Mouse (Mus musculus) CH12.LX (cell line): ENCODE measurements around the gene Pdzd9. TPM values are rescaled to one million over a fixed set of nuclear protein-coding genes. Genes with fewer than 3 reads are reported as not detected.

Experiments
- DNase-seq: peaks from one replicate; pipeline ENCODE4 v3.0.0-alpha.2; 2013; ENCODE audit errors: extremely low read depth
- H3K27ac ChIP-seq: 2 replicates; pipeline ENCODE4 v1.5.1; 2012; ENCODE audit warnings: low read depth, mild to moderate bottlenecking, control low read depth, moderate library complexity; ENCODE audit not compliant: insufficient read depth
- H3K27me3 ChIP-seq: replicated peaks from 2 replicates; pipeline ENCODE3; 2012; ENCODE audit warnings: inconsistent platforms
- H3K36me3 ChIP-seq, 2 experiments: replicated peaks in 1 of 2; 2 replicates each; pipeline versions ENCODE3 to v1.6.1; 2012; ENCODE audit warnings: inconsistent platforms in 1 of 2, low read length in 1 of 2, mild to moderate bottlenecking in 1 of 2, mixed read lengths in 1 of 2, moderate library complexity in 1 of 2; ENCODE audit not compliant: control insufficient read depth in 1 of 2, insufficient read depth in 1 of 2
- H3K4me1 ChIP-seq, 2 experiments: 2 replicates each; pipeline ENCODE4 v1.6.1; 2012; ENCODE audit warnings: inconsistent platforms in 1 of 2, moderate library complexity in 1 of 2; ENCODE audit not compliant: insufficient read depth in 2 of 2, control insufficient read depth in 1 of 2
- H3K4me2 ChIP-seq: 2 replicates; pipeline ENCODE4 v1.6.1; 2012; ENCODE audit warnings: low read depth, mild to moderate bottlenecking, control low read depth; ENCODE audit not compliant: poor library complexity, insufficient read depth, severe bottlenecking
- H3K4me3 ChIP-seq, 3 experiments: fragments of 150-350 bp in 1 of 3; sonication (generic) in 1 of 3; replicated peaks in 1 of 3; 2 replicates each; pipeline versions ENCODE3 to v1.5.1; 2011 to 2012; ENCODE audit warnings: low read depth in 2 of 3, low read length in 2 of 3, mild to moderate bottlenecking in 2 of 3, moderate library complexity in 2 of 3, control low read depth in 1 of 3, improper control_type of control experiment in 1 of 3, inconsistent platforms in 1 of 3, mixed read lengths in 1 of 3; ENCODE audit not compliant: poor library complexity in 1 of 3
- H3K79me2 ChIP-seq: replicated peaks from 2 replicates; pipeline ENCODE4 v1.6.1; 2012; ENCODE audit warnings: mild to moderate bottlenecking, moderate library complexity; ENCODE audit not compliant: control insufficient read depth, poor library complexity, insufficient read depth, severe bottlenecking; ENCODE audit errors: extremely low read depth
- H3K9ac ChIP-seq: 2 replicates; pipeline ENCODE4 v1.6.1; 2012; ENCODE audit warnings: low read depth, mild to moderate bottlenecking, control low read depth, moderate library complexity; ENCODE audit not compliant: insufficient read depth
- H3K9me3 ChIP-seq: replicated peaks from 2 replicates; pipeline ENCODE3; 2012; ENCODE audit warnings: low read length, inconsistent platforms, mixed read lengths
- BHLHE40 ChIP-seq: IDR thresholded peaks from 2 replicates; pipeline ENCODE4 v1.6.1; 2011; ENCODE audit warnings: mild to moderate bottlenecking, low read depth, low read length, improper control_type of control experiment
- CHD1 ChIP-seq: IDR thresholded peaks from 2 replicates; pipeline ENCODE4 v1.6.1; 2012; ENCODE audit warnings: low read depth, low read length, improper control_type of control experiment, inconsistent platforms
- CHD2 ChIP-seq: IDR thresholded peaks from 2 replicates; pipeline ENCODE4 v1.6.1; 2011; ENCODE audit warnings: low read length, improper control_type of control experiment
- E2F4 ChIP-seq: IDR thresholded peaks from 2 replicates; pipeline ENCODE4 v1.6.1; 2011; ENCODE audit warnings: low read depth, low read length, improper control_type of control experiment; ENCODE audit not compliant: insufficient replicate concordance
- EP300 ChIP-seq: IDR thresholded peaks from 2 replicates; pipeline ENCODE4 v1.6.1; 2011; ENCODE audit warnings: low read length, improper control_type of control experiment
- ETS1 ChIP-seq: conservative IDR thresholded peaks from 2 replicates; pipeline ENCODE4 v1.6.1; 2012; ENCODE audit warnings: low read depth, mild to moderate bottlenecking, inconsistent platforms, low read length, improper control_type of control experiment, moderate library complexity
- GABPA ChIP-seq: IDR thresholded peaks from 2 replicates; pipeline ENCODE4 v1.6.1; 2012; ENCODE audit warnings: low read depth, low read length, improper control_type of control experiment, inconsistent platforms; ENCODE audit not compliant: insufficient replicate concordance
- HCFC1 ChIP-seq: IDR thresholded peaks from 2 replicates; pipeline ENCODE4 v1.6.1; 2012; ENCODE audit warnings: low read depth, mild to moderate bottlenecking, inconsistent platforms, low read length, improper control_type of control experiment
- IRF4 ChIP-seq: IDR thresholded peaks from 2 replicates; pipeline ENCODE4 v1.6.1; 2014; ENCODE audit warnings: low read depth, mild to moderate bottlenecking, inconsistent platforms, low read length, improper control_type of control experiment
- KAT2A ChIP-seq: IDR thresholded peaks from 2 replicates; pipeline ENCODE4 v1.6.1; 2012; ENCODE audit warnings: low read length, improper control_type of control experiment, inconsistent platforms; ENCODE audit not compliant: insufficient replicate concordance
- MAX ChIP-seq: IDR thresholded peaks from 2 replicates; pipeline ENCODE4 v1.6.1; 2011; ENCODE audit warnings: low read length, improper control_type of control experiment
- MAZ ChIP-seq: IDR thresholded peaks from 2 replicates; pipeline ENCODE4 v1.6.1; 2012; ENCODE audit warnings: low read depth, mild to moderate bottlenecking, inconsistent platforms, low read length, improper control_type of control experiment, moderate library complexity
- MEF2A ChIP-seq: IDR thresholded peaks from 2 replicates; pipeline ENCODE4 v1.6.1; 2014; ENCODE audit warnings: low read depth, mild to moderate bottlenecking, inconsistent platforms, low read length, improper control_type of control experiment, borderline replicate concordance
- MYC ChIP-seq: IDR thresholded peaks from 2 replicates; pipeline ENCODE4 v1.6.1; 2011; ENCODE audit warnings: low read depth, mild to moderate bottlenecking, improper control_type of control experiment, low read length
- NELFE ChIP-seq: IDR thresholded peaks from 2 replicates; pipeline ENCODE4 v1.6.1; 2011; ENCODE audit warnings: low read depth, low read length, improper control_type of control experiment
- NRF1 ChIP-seq: IDR thresholded peaks from 2 replicates; pipeline ENCODE4 v1.6.1; 2014; ENCODE audit warnings: low read depth, mild to moderate bottlenecking, inconsistent platforms, low read length, improper control_type of control experiment, moderate library complexity
- POLR2A ChIP-seq: IDR thresholded peaks from 2 replicates; pipeline ENCODE4 v1.6.1; 2011; ENCODE audit warnings: low read depth, mild to moderate bottlenecking, improper control_type of control experiment, low read length
- POLR2AphosphoS2 ChIP-seq: IDR thresholded peaks from 2 replicates; pipeline ENCODE4 v1.6.1; 2011; ENCODE audit warnings: low read depth, low read length, improper control_type of control experiment
- SMC3 ChIP-seq: IDR thresholded peaks from 2 replicates; pipeline ENCODE4 v1.6.1; 2011; ENCODE audit warnings: low read depth, low read length, improper control_type of control experiment
- TBP ChIP-seq: conservative IDR thresholded peaks from 2 replicates; pipeline ENCODE4 v1.6.1; 2011; ENCODE audit warnings: low read depth, low read length, improper control_type of control experiment
- TCF12 ChIP-seq: IDR thresholded peaks from 2 replicates; pipeline ENCODE4 v1.6.1; 2014; ENCODE audit warnings: low read depth, mild to moderate bottlenecking, inconsistent platforms, low read length, improper control_type of control experiment
- UBTF ChIP-seq: IDR thresholded peaks from 2 replicates; pipeline ENCODE4 v1.6.1; 2012; ENCODE audit warnings: low read depth, mild to moderate bottlenecking, inconsistent platforms, low read length, improper control_type of control experiment, moderate library complexity
- USF1 ChIP-seq: IDR thresholded peaks from 2 replicates; pipeline ENCODE4 v1.6.1; 2014; ENCODE audit warnings: low read depth, mild to moderate bottlenecking, inconsistent platforms, low read length, improper control_type of control experiment
- ZC3H11A ChIP-seq: IDR thresholded peaks from 2 replicates; pipeline ENCODE4 v1.6.1; 2012; ENCODE audit warnings: low read depth, mild to moderate bottlenecking, inconsistent platforms, low read length, improper control_type of control experiment
- ZNF384 ChIP-seq: IDR thresholded peaks from 2 replicates; pipeline ENCODE4 v1.6.1; 2012; ENCODE audit warnings: low read depth, low read length, improper control_type of control experiment, inconsistent platforms
- dilution Hi-C: fragments of 300-500 bp; cut with MboI; formaldehyde crosslinking; loops from 2 replicates; pipeline ENCODE4 v1.14.3; 2020; ENCODE audit warnings: low sequenced_read_pairs; ENCODE audit not compliant: extremely low pct_unique_long_range_greater_than_20kb, extremely low pct_ligation_motif_present
- in situ Hi-C: fragments of 300-500 bp; cut with MboI; formaldehyde crosslinking; loops from 3 replicates; pipeline ENCODE4 v1.14.3; 2019; ENCODE audit warnings: low sequenced_read_pairs, low pct_ligation_motif_present, low pct_unique_long_range_greater_than_20kb, mixed read lengths
- polyA plus RNA-seq: library from polyadenylated mRNA; unstranded; fragments of >175 nt; gene quantifications from 2 replicates; pipeline ENCODE4 v1.2.1, GENCODE M21; 2012; ENCODE audit warnings: low read depth; ENCODE audit not compliant: insufficient read length
- total RNA-seq, 2 experiments: library from RNA; depleted of rRNA; stranded (reverse); fragments of 300-350 nt in 1 of 2; fragments of >200 nt in 1 of 2; gene quantifications; 2 replicates each; pipeline ENCODE4 v1.2.3; 2012 to 2014

The Pdzd9 gene
- total and polyA plus RNA-seq, 3 experiments: 0.39 to 0.51 TPM; not detected in 1

DNA sequence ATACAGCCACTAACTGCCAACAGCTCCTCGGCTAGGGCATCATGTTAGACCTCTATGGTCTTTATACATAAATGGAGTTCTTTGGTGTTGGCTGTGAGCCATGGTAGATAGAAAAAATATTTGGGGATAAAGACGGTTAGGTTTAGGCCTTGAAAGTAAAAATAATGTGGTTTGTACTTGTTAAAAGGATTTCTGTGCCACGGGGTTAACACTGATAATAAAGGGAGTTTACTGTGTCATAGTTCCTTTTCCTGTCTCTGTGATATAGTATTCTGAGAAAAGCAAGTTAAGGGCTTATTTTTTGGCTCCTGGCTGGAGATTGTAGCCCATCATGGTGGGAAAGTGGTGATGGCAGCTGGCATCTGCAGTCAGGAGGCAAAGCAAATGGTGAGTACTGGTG is 33.7 kb upstream of the Pdzd9 start:
- Histone ChIP-seq H3K36me3 (peaks cover 0 to 11% of the 10 kb centered on the region in 2 experiments), H3K4me3 (no peak overlapping the region), H3K4me2 (no peak overlapping the region), H3K27me3 (no peaks in the 10 kb centered on the region), H3K27ac (no peak overlapping the region), H3K4me1 (peaks cover 0 to 16% of the 10 kb centered on the region in 2 experiments; a peak in 1 of 4 replicates), H3K9me3 (no peaks in the 10 kb centered on the region), H3K79me2 (no peaks in the 10 kb centered on the region; the same call in none of the 2 replicates), H3K9ac (no peak overlapping the region)
- dilution Hi-C loops (no loop called here), in situ Hi-C loops (no loop called here)
- DNase-seq: no peak
- TF ChIP-seq SMC3 (no peak), MEF2A (no peak), E2F4 (no peak), ZNF384 (no peak), BHLHE40 (no peak), TBP (no peak), IRF4 (no peak), POLR2AphosphoS2 (no peak), GABPA (no peak), UBTF (no peak), NELFE (no peak), MYC (no peak), HCFC1 (no peak)

DNA sequence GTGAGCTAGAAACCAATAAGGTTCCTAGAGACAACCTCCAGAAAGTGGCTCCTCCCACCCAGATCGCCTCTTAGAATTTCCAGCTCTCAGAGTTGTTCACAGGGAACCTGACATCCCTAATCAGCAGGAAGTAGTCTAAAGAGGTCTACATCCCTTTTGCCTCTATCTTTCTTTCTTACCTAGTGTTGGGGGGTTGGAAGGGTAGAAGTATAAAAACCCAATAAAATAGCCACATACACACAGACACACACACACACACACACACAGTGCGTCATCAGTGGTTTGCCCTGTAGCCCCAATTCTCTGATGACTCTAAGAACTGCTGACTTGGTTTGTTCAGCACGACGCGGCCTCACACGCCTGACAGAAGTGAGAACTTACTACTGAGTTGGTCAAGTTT is 29.4 kb upstream of the Pdzd9 start:
- no peak for DNase-seq
- no peaks in the 10 kb centered on the region for H3K27me3 ChIP-seq
- no peaks in the 10 kb centered on the region for H3K9me3 ChIP-seq
- H3K4me2 ChIP-seq: no peak overlapping the region
- H3K9ac ChIP-seq: no peak overlapping the region
- dilution Hi-C loops (no loop called here), in situ Hi-C loops (no loop called here)
- peaks cover 4% of the 10 kb centered on the region for H3K79me2 ChIP-seq
- peaks cover 0 to 23% of the 10 kb centered on the region in 2 experiments; a peak in 1 of 4 replicates for H3K4me1 ChIP-seq
- peaks cover 0 to 27% of the 10 kb centered on the region in 2 experiments for H3K36me3 ChIP-seq
- no peak overlapping the region for H3K27ac ChIP-seq
- TF ChIP-seq TBP (no peak), MAZ (no peak), ZC3H11A (no peak), ETS1 (no peak), HCFC1 (no peak), MEF2A (no peak), SMC3 (no peak), E2F4 (no peak), MAX (no peak), KAT2A (no peak), NELFE (no peak), CHD1 (no peak), ZNF384 (no peak), TCF12 (no peak), NRF1 (no peak), POLR2A (no peak), USF1 (no peak), EP300 (no peak), CHD2 (no peak)
- H3K4me3 ChIP-seq: no peak overlapping the region
